Comparison of ENCODE assay signal across 8 mouse cellular contexts in genomic region chr4:134478031-134478430, GRCm38 (mm10). TPM values are rescaled to one million over a fixed set of nuclear protein-coding genes. Genes with fewer than 3 reads are reported as not detected.
DNase-seq lines count a peak whose midpoint lies in the region; ATAC-seq and TF ChIP-seq lines count a peak whose summit lies in the region.

No protein-coding gene starts in this region.

- DNase-seq in ES-CJ7 (ENCODE audit: low read depth, low spot score), result peak; percentile 86
- peak; percentile 92 to 96 for DNase-seq in heart, postnatal 36 days
- peak; percentile 90 to 98 for DNase-seq in layer of hippocampus, adult 2 months (ENCODE audit: low spot score in 2 of 2)
- DNase-seq in lung, adult 2 months, result peak; percentile 94
- peak; percentile 80 for DNase-seq in testis, postnatal 14 days (ENCODE audit: low spot score)

- TF ChIP-seq POLR2A in lung, adult 2 months (IDR thresholded peaks at IDR 0.05; ENCODE audit: borderline replicate concordance, extremely low read depth, low read depth, low read length), result no peak

- peak; percentile 100 for TF ChIP-seq CTCF in layer of hippocampus, adult 2 months (conservative IDR thresholded peaks at IDR 0.05)
- TF ChIP-seq CTCF in lung, adult 2 months (IDR thresholded peaks at IDR 0.05; ENCODE audit: insufficient read depth, low read length), result peak; percentile 98

- ATAC-seq in cerebellum, adult (ENCODE audit: insufficient number of reproducible peaks, low FRiP score, low TSS enrichment), result peak; percentile 65; the same call in 1 of the 2 replicates
- ATAC-seq in forebrain, embryonic 15.5 days (replicated peaks), result peak; percentile 67
- ATAC-seq in neutrophil, adult 5-6 weeks (ENCODE audit: extremely low read depth, insufficient number of reproducible peaks, low FRiP score, poor library complexity, severe bottlenecking), result peak; percentile 89

- no peak overlapping the region for H3K9ac ChIP-seq in forebrain, embryonic 15.5 days (replicated peaks)

- 4% methylated on average over 9 of the region's 9 CpGs for WGBS in forebrain, embryonic 15.5 days
- WGBS in lung, adult 2 months, result 4% methylated on average over 9 of the region's 9 CpGs

- peaks cover 34% of the 10 kb centered on the region for H3K4me1 ChIP-seq in forebrain, embryonic 15.5 days
- H3K4me1 ChIP-seq in lung, adult 2 months (ENCODE audit: control insufficient read depth, insufficient read depth, low read length), result peaks cover 10% of the 10 kb centered on the region

- H3K27me3 ChIP-seq in forebrain, embryonic 15.5 days, result no peaks in the 10 kb centered on the region

- H3K27ac ChIP-seq in forebrain, embryonic 15.5 days (replicated peaks), result peak overlapping the region; percentile 73
- H3K27ac ChIP-seq in layer of hippocampus, adult 2 months, result peak overlapping the region; percentile 87

- no peaks in the 10 kb centered on the region for H3K9me3 ChIP-seq in forebrain, embryonic 15.5 days

- peaks cover 33% of the 10 kb centered on the region for H3K36me3 ChIP-seq in forebrain, embryonic 15.5 days

- no peak overlapping the region for H3K4me3 ChIP-seq in forebrain, embryonic 15.5 days
- H3K4me3 ChIP-seq in layer of hippocampus, adult 2 months, result peak overlapping the region; percentile 30; the same call in 1 of the 2 replicates
- H3K4me3 ChIP-seq in lung, adult 2 months (replicated peaks; ENCODE audit: extremely low read depth, low read depth, low read length), result no peak overlapping the region

- intact Hi-C loops in heart, postnatal 36 days (cut with DNase I), result loop anchor here (1.0 to 10.0 kb wide), 2 partner anchors 82 to 233 kb away; partner anchors contain the start of genes E130218I03Rik, Gm30191, Pafah2 and Zfp593

- H3K4me2 ChIP-seq in forebrain, embryonic 15.5 days (replicated peaks), result no peak overlapping the region

RNA-seq across cellular contexts. Expression of gene Stmn1, which starts 9.9 kb away (rescaled TPM):
- polyA plus RNA-seq in forebrain, embryonic 15.5 days (2015; fragmentation: Nextera tagmentation; extraction: Ambion mirVana), result 7,875 and 7,989 TPM in 2 replicates
- total RNA-seq in heart, postnatal 36 days (2021), result 10 to 100 TPM; 28.4 to 28.9 TPM
- total RNA-seq in layer of hippocampus, adult 2 months (2021), result 100 to 1,000 TPM; 362 to 369 TPM
- 18.8 and 38.6 TPM in 2 replicates for polyA plus RNA-seq in lung, adult 2 months (2012; rRNA removed)
- total RNA-seq in neutrophil, adult 5-6 weeks (2017), result 9.9 and 16.6 TPM in 2 replicates

RNA-seq across cellular contexts. Expression of gene Paqr7, which starts 18.5 kb away (rescaled TPM):
- 10.8 and 12.3 TPM in 2 replicates for polyA plus RNA-seq in forebrain, embryonic 15.5 days (2015; fragmentation: Nextera tagmentation; extraction: Ambion mirVana)
- total RNA-seq in heart, postnatal 36 days (2021), result 10 to 100 TPM; 19.0 to 24.0 TPM
- 10 to 100 TPM; 60.2 to 64.7 TPM for total RNA-seq in layer of hippocampus, adult 2 months (2021)
- 146 and 205 TPM in 2 replicates for polyA plus RNA-seq in lung, adult 2 months (2012; rRNA removed)
- total RNA-seq in neutrophil, adult 5-6 weeks (2017), result 3.5 and 3.7 TPM in 2 replicates

RNA-seq across cellular contexts. Expression of gene Aunip, which starts 32.8 kb away (rescaled TPM):
- polyA plus RNA-seq in forebrain, embryonic 15.5 days (2015; fragmentation: Nextera tagmentation; extraction: Ambion mirVana), result 5.1 and 6.8 TPM in 2 replicates
- under 1 TPM in 1 of 2 experiments, not detected in 1; 0.22 TPM for total RNA-seq in heart, postnatal 36 days (2021)
- total RNA-seq in layer of hippocampus, adult 2 months (2021), result under 1 TPM; 0.56 to 0.67 TPM
- polyA plus RNA-seq in lung, adult 2 months (2012; rRNA removed), result not detected in 2 replicates
- total RNA-seq in neutrophil, adult 5-6 weeks (2017), result not detected in 2 replicates

RNA-seq across cellular contexts. Expression of gene Mtfr1l, which starts 57.2 kb away (rescaled TPM):
- polyA plus RNA-seq in forebrain, embryonic 15.5 days (2015; fragmentation: Nextera tagmentation; extraction: Ambion mirVana), result 157 and 161 TPM in 2 replicates
- total RNA-seq in heart, postnatal 36 days (2021), result 100 to 1,000 TPM; 178 to 188 TPM
- total RNA-seq in layer of hippocampus, adult 2 months (2021), result 10 to 100 TPM; 69.3 to 72.5 TPM
- polyA plus RNA-seq in lung, adult 2 months (2012; rRNA removed), result 115 and 169 TPM in 2 replicates
- 37.7 and 39.2 TPM in 2 replicates for total RNA-seq in neutrophil, adult 5-6 weeks (2017)

Comparison
In these comparisons a context has a peak if more than half of its experiments do, and no peak if none do; other contexts are left out.
1. RNA of gene Stmn1, which starts 9.9 kb away (total RNA-seq): 362 to 369 TPM in layer of hippocampus, adult 2 months; 28.4 to 28.9 TPM in heart, postnatal 36 days and 9.9 to 16.6 TPM in neutrophil, adult 5-6 weeks; every median in the first group is over 10 times any median in the second.
2. Peak in every context shown above with its lines, with median percentiles within 50 percentile points of each other: DNase-seq and ATAC-seq.